Mouse (Mus musculus) testis, adult 2 months (tissue): ENCODE results near the gene Fbxo10.
A peak's percentile ranks its signal among the peaks of the same experiment; 100 is the strongest.

ENCODE experiments used
- CTCF ChIP-seq: fragments of 200-500 bp; IDR thresholded peaks from 2 replicates; pipeline ENCODE4 v1.5.1; 2012; ENCODE audit warnings: low read depth, mild to moderate bottlenecking, inconsistent platforms, low read length, moderate library complexity; ENCODE audit not compliant: control insufficient read depth, insufficient read depth, insufficient replicate concordance
- POLR2A ChIP-seq: fragments of 200-500 bp; IDR thresholded peaks from 2 replicates; pipeline ENCODE4 v1.6.1; 2012; ENCODE audit warnings: low read depth, mild to moderate bottlenecking, inconsistent platforms, low read length, moderate library complexity; ENCODE audit not compliant: control insufficient read depth

DNA sequence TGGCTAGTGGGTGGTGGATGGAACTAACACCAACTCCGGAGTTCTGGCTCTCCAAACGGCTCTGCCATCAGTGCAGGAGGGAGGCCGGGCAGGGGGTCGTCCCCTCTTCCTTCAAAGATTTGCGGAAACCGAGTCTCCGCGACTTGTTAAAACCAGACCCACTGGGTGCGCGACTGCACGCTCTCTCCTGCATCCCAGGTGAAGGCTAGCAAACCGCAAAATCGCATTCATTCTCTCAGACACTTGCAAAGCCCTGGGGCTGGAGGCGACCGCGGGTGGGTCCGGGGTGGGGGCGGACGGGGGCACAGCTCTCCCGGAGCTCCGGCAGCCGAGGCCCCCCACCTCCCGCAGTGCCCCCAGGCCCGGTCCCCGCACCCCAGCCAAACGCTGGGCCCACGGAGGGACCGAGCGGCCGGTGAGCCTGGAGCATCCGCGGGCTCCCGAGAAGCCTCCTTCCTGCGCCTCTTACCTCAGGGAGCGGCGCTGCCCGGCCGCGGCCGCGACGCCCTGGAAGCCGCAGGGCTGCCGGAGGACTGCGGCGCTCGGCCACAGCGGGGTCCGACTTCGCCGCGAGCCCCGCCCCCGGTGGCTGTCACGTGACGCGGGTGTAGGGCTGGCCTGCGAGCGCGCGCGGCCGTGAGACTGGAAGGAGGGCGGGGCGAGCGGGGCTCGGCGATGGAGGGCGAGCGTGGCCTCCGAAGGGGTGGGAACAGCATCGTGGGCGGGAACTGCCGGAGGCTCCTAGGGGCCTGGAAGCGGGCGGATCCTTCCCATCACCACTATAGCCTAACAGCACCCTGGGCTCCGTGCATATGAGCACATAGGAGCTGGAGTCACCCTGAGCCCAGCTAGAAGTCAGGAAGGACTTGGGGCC lies at the start of gene Fbxo10:
- TF ChIP-seq POLR2A (peak; percentile 48; the same call in 1 of the 2 replicates), CTCF (no peak)
